Mouse (Mus musculus) erythroblast, embryonic 14.5 days (primary cell): Measurements from ENCODE around the gene Pygo2. TPM values are rescaled to one million over a fixed set of nuclear protein-coding genes. Genes with fewer than 3 reads are reported as not detected.
A peak's percentile ranks its signal among the peaks of the same experiment; 100 is the strongest.

Source experiments
- H3K27me3 ChIP-seq: 2 replicates; pipeline ENCODE4 v1.6.1; 2012; ENCODE audit warnings: inconsistent platforms; ENCODE audit not compliant: control insufficient read depth
- H3K36me3 ChIP-seq: 2 replicates; pipeline ENCODE4 v1.6.1; 2012; ENCODE audit warnings: mild to moderate bottlenecking, inconsistent platforms; ENCODE audit not compliant: control insufficient read depth
- H3K4me1 ChIP-seq: 2 replicates; pipeline ENCODE4 v1.6.1; 2012; ENCODE audit warnings: inconsistent platforms; ENCODE audit not compliant: control insufficient read depth
- H3K4me3 ChIP-seq: replicated peaks from 2 replicates; pipeline ENCODE3; 2012; ENCODE audit warnings: moderate library complexity, mild to moderate bottlenecking, inconsistent platforms
- H3K9me3 ChIP-seq: 2 replicates; pipeline ENCODE4 v1.6.1; 2012; ENCODE audit warnings: low read length, inconsistent platforms, mixed read lengths; ENCODE audit not compliant: control insufficient read depth
- GATA1 ChIP-seq: IDR thresholded peaks from 2 replicates; pipeline ENCODE4 v1.6.1; 2012; ENCODE audit warnings: low read length, inconsistent platforms, mixed read lengths
- TAL1 ChIP-seq: IDR thresholded peaks from 3 replicates; pipeline ENCODE4 v1.6.1; 2012; ENCODE audit warnings: low read length, inconsistent platforms, mixed read lengths
- polyA plus RNA-seq: library from polyadenylated mRNA; stranded (reverse); fragments of >175 nt; gene quantifications from 2 replicates; pipeline ENCODE4 v1.2.3, GENCODE M21; 2012

Pygo2 gene
- 5.9 TPM in 2 replicates for polyA plus RNA-seq

DNA sequence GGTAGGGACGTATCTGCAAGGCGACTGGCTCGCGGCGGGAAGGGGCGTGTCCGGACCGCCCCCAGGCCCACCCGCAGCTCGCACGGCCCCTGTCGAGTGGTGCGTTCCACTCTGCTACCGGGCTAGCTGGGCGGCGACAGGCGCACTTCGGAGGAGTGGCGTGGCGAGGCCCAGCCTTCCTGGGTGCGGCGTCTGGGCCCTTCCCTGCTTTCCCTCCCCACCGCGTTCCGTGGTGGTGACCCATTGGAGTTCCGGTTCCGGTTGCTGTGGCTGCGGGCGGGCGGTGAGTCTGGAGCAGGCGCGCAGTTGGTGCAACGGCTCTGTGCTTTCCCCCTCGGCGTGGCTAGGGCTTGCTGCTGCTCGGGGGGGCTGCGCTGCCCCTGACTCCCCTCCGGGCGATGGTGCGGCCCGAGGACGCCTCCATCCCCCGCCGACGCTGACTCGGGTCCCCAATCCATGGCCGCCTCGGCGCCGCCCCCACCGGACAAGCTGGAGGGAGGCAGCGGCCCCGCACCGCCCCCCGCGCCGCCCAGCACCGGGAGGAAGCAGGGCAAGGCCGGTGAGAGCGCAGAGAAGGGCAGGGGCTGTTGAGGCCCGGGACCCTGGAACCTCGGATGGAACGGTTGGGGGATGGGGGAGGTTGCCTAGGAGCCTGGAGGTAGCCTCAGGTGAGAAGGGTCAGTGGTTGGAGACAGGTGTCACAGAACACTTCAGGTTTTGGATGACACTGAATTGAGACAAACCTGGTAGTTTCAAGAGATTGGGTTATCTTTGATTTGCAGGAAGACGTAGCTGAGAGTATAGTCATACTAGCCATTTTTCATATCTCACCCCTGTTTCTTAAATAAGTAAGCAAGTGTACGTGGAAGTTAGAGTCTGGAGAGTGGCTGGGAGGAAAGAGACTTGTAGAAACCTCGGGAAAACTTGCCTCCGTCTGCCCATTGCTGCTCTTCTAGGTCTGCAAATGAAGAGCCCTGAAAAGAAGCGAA lies at the start of gene Pygo2:
TSS of gene Pygo2 (plus strand) at position 44 of the 989 bp plus-strand sequence.
- H3K27me3 ChIP-seq = no peaks in the 10 kb centered on the region
- peaks cover 63% of the 10 kb centered on the region for H3K4me1 ChIP-seq
- peaks cover 78% of the 10 kb centered on the region for H3K36me3 ChIP-seq
- no peaks in the 10 kb centered on the region for H3K9me3 ChIP-seq
- TF ChIP-seq GATA1 (no peak), TAL1 (no peak)
- H3K4me3 ChIP-seq = peak within 1 kb of the TSS; percentile 94

DNA sequence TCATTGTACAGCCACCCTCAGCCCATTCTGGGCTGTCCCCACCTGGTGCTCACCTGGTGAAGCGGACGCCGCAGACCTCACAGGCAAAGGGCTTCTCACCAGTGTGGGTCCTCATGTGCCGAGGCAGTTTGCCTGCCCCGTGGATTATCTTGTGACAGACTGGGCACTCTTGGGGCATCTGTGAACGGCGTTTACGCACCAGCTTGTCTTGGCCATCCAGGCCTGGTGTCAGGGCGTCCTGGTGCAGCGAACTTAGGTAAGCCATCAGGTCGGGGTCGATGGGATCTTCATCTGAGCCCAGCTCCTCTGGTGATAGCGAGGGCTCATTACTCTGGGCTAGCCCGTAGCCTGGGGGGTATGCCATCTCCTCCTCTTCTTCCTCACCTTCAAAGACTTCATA lies 49.7 kb upstream of the Pygo2 start:
- Histone ChIP-seq H3K27me3 (no peaks in the 10 kb centered on the region), H3K9me3 (no peaks in the 10 kb centered on the region), H3K4me3 (no peak overlapping the region), H3K36me3 (peaks cover 14% of the 10 kb centered on the region), H3K4me1 (peaks cover 13% of the 10 kb centered on the region)
- TF ChIP-seq TAL1 (no peak), GATA1 (no peak)

GRCm38 (mm10) chr3:89380711-89381110 lies 49.3 kb upstream of the Pygo2 start:
- H3K9me3 ChIP-seq = no peaks in the 10 kb centered on the region
- no peaks in the 10 kb centered on the region for H3K27me3 ChIP-seq
- no peak overlapping the region for H3K4me3 ChIP-seq
- H3K4me1 ChIP-seq = peaks cover 13% of the 10 kb centered on the region
- H3K36me3 ChIP-seq = peaks cover 14% of the 10 kb centered on the region
- TF ChIP-seq GATA1 (no peak), TAL1 (no peak)

- no peak for TF ChIP-seq TAL1
- no peak for TF ChIP-seq GATA1
- no peaks in the 10 kb centered on the region for H3K9me3 ChIP-seq
- H3K36me3 ChIP-seq = peaks cover 14% of the 10 kb centered on the region
- H3K4me3 ChIP-seq = no peak overlapping the region
- no peaks in the 10 kb centered on the region for H3K27me3 ChIP-seq
- peaks cover 13% of the 10 kb centered on the region for H3K4me1 ChIP-seq
These were observed 48.8 kb upstream of the Pygo2 start for GRCm38 (mm10) chr3:89381233-89381632.

DNA sequence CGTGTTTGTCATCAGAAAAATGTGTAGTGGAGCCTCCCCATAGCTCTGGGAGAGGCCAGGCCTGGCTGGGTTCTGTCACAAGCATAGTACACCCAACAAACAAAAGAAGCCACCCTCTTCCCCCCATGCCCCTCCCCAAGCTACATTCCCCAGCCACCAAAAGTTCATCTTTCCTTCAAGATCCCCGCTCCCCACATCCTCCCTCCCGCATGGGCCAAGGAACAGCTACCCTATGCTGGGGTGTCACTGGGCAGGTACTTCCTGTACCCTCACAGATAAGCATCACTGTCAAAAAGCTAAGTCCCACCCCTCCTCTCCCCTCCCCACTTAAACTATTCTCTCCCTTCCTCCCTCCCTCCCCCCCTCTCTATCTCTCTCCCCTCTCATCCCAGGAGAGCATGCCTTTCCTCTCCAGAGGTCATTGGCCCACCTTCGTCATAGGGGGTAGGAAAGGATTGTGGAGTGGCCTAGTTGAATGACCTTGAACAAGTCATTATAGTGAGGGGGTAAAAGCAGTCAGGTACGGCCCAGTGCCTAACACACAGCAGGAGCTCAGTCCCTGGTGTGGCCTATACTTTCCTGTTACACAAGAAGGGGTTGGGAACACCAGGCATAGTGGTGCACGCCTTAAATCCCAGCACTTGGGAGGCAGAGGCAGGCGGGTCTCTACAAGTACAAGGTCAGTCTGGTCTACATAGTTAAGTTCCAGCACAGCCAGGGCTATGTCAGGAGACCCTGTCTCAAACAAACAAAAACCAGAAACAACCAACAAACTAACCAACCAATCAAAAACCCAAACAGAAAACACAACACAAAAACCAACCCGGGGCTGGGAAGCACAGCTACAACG lies 47.8 kb upstream of the Pygo2 start:
- H3K9me3 ChIP-seq = no peaks in the 10 kb centered on the region
- no peak for TF ChIP-seq TAL1
- no peak for TF ChIP-seq GATA1
- no peak overlapping the region for H3K4me3 ChIP-seq
- H3K27me3 ChIP-seq = no peaks in the 10 kb centered on the region
- H3K4me1 ChIP-seq = peaks cover 14% of the 10 kb centered on the region
- peaks cover 14% of the 10 kb centered on the region for H3K36me3 ChIP-seq

- TF ChIP-seq GATA1 (no peak), TAL1 (no peak)
- peaks cover 14% of the 10 kb centered on the region for H3K36me3 ChIP-seq
These were observed 47.1 kb upstream of the Pygo2 start for GRCm38 (mm10) chr3:89382950-89383349.

DNA sequence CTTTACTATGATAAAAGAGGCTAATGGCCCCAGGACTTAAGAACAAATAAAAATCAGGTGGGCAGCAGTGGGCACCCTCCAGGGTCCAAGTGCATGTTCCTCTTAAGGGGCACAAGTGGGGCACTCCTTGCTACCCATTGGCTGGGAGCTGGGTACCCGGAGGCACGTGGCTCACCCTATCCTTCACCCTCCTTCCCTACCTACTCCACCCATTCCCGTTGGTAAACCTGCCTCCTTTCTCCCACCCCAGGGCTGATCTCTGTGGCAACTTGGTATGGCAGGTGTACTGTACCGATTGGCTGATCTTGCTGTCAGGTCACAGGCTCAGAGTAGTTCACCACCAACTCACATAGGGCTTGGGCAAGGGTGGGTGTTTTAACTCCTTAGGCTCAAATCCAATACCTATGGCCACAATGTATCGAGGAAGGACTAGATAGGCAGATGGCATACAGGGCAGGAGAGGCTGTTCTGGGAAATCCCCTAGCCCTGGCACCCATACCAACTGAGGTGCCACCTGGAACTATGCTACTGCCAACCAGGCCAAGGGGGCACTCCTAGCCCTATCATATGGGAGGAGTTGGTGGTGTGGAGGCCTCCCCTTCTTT lies 46.3 kb upstream of the Pygo2 start:
- H3K27me3 ChIP-seq = no peaks in the 10 kb centered on the region
- H3K36me3 ChIP-seq = peaks cover 14% of the 10 kb centered on the region
- H3K9me3 ChIP-seq = no peaks in the 10 kb centered on the region
- TF ChIP-seq TAL1 (no peak), GATA1 (no peak)
- H3K4me1 ChIP-seq = peaks cover 19% of the 10 kb centered on the region
- no peak overlapping the region for H3K4me3 ChIP-seq

More at GRCm38 (mm10) chr3:89382950-89383349, 47.1 kb upstream of the Pygo2 start:
- Histone ChIP-seq H3K4me3 (no peak overlapping the region), H3K27me3 (no peaks in the 10 kb centered on the region), H3K9me3 (no peaks in the 10 kb centered on the region), H3K4me1 (peaks cover 19% of the 10 kb centered on the region)

DNA sequence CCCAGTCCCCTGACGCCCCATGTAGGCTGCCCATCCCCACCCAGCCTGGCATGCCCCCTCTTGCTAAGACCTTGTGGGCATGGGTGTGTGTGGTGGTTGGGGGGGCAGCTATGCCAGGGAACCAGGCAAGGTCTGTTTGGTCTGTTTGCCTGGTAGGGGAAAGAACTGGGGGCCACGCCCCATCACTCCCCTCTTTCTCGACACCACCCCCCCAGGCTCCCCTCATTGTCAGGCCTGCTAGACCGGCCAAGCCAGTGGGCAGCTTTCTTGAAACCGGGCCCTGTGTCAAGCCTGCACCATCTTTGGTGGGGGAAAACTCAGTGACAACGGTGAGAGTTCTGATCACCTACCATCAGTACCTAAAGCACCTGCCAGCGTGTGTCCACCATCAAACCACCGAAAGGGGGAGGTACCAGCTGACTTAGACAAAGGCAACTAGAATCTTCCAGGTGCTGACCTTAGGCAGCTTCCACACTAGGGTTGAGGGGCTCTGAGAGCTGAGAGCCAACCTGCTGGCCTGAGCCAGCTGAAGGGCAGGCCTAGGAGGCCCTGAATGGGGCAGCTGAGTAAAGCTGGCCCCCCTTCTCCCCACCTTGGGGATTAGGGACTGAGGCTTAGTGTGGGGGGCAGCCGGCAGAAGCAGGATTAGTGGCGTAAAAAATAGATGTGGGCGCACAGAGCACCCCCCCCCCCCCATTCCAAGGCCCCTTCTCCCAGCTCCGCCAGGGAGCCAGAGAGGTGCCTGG lies 45.5 kb upstream of the Pygo2 start:
- H3K27me3 ChIP-seq = no peaks in the 10 kb centered on the region
- H3K36me3 ChIP-seq = peaks cover 12% of the 10 kb centered on the region
- H3K4me3 ChIP-seq = no peak overlapping the region
- H3K9me3 ChIP-seq = no peaks in the 10 kb centered on the region
- H3K4me1 ChIP-seq = peaks cover 19% of the 10 kb centered on the region
- TF ChIP-seq GATA1 = no peak
